Mouse (Mus musculus): ENCODE data around the gene Mgat4e. TPM values are rescaled to one million over a fixed set of nuclear protein-coding genes. Genes with fewer than 3 reads are reported as not detected.
"Not testable (repeated sequence)": the region's sequence is repeated elsewhere in the genome, so short reads cannot be mapped to it uniquely, and the experiment has no call there.

The Mgat4e gene
- total RNA-seq, 2 experiments from 2014 or later = not detected

- intact Hi-C loops (cut with DNase I) = loop anchor here (2.0 kb wide), 1 partner anchor 87 kb away; no protein-coding TSS in a partner anchor
- not testable (repeated sequence) for DNase-seq (ENCODE audit: low spot score)
Measured at GRCm38 (mm10) chr1:134517841-134518240, 31.6 kb downstream of the Mgat4e start.

GRCm38 (mm10) chr1:134516491-134517198 is 32.8 kb downstream of the Mgat4e start:
- intact Hi-C loops (cut with DNase I) = loop anchor here (2.0 kb wide), 1 partner anchor 88 kb away; no protein-coding TSS in a partner anchor
- DNase-seq (ENCODE audit: low spot score) = no peak

- no peak for DNase-seq (ENCODE audit: low spot score)
- intact Hi-C loops (cut with DNase I) = loop anchor here (2.0 kb wide), 1 partner anchor 89 kb away; no protein-coding TSS in a partner anchor
Measured at GRCm38 (mm10) chr1:134515891-134516290, 33.6 kb downstream of the Mgat4e start.

GRCm38 (mm10) chr1:134513876-134514590 is 35.4 kb downstream of the Mgat4e start:
- intact Hi-C loops (cut with DNase I) = no loop called here
- no peak for DNase-seq (ENCODE audit: low spot score)

- intact Hi-C loops (cut with DNase I) = no loop called here
- DNase-seq (ENCODE audit: low spot score) = no peak
Measured at GRCm38 (mm10) chr1:134513312-134513860, 36.1 kb downstream of the Mgat4e start.

- intact Hi-C loops (cut with DNase I) = no loop called here
- no peak for DNase-seq (ENCODE audit: low spot score)
Measured at GRCm38 (mm10) chr1:134512584-134512983, 36.9 kb downstream of the Mgat4e start.

GRCm38 (mm10) chr1:134512183-134512582 is 37.3 kb downstream of the Mgat4e start:
- DNase-seq (ENCODE audit: low spot score) = no peak
- intact Hi-C loops (cut with DNase I) = no loop called here

- intact Hi-C loops (cut with DNase I) = no loop called here
Measured at GRCm38 (mm10) chr1:134510018-134510417, 39.5 kb downstream of the Mgat4e start.

GRCm38 (mm10) chr1:134506201-134506600 is 43.3 kb downstream of the Mgat4e start:
- no peak for DNase-seq (ENCODE audit: low spot score)
- intact Hi-C loops (cut with DNase I) = no loop called here

More at GRCm38 (mm10) chr1:134510018-134510417, 39.5 kb downstream of the Mgat4e start:
- no peak for DNase-seq (ENCODE audit: low spot score)

- no peak for DNase-seq (ENCODE audit: low spot score)
- intact Hi-C loops (cut with DNase I) = no loop called here
Measured at GRCm38 (mm10) chr1:134500916-134501315, 48.6 kb downstream of the Mgat4e start.

- DNase-seq (ENCODE audit: low spot score) = no peak
- intact Hi-C loops (cut with DNase I) = loop anchor here (2.0 kb wide), 1 partner anchor 61 kb away; no protein-coding TSS in a partner anchor
Measured at GRCm38 (mm10) chr1:134495991-134496390, 53.5 kb downstream of the Mgat4e start.

GRCm38 (mm10) chr1:134495216-134495539 is 54.3 kb downstream of the Mgat4e start:
- DNase-seq (ENCODE audit: low spot score) = no peak
- intact Hi-C loops (cut with DNase I) = loop anchor here (2.0 kb wide), 1 partner anchor 62 kb away; no protein-coding TSS in a partner anchor

GRCm38 (mm10) chr1:134494428-134495215 is 54.9 kb downstream of the Mgat4e start, which contains the start of gene Rabif:
Rabif (plus strand) TSS chr1:134494648.
- peak; percentile 98 for DNase-seq (ENCODE audit: low spot score)
- intact Hi-C loops (cut with DNase I) = loop anchor here (2.0 kb wide), 1 partner anchor 62 kb away; no protein-coding TSS in a partner anchor

GRCm38 (mm10) chr1:134493956-134494355 is 55.5 kb downstream of the Mgat4e start:
- no peak for DNase-seq (ENCODE audit: low spot score)
- intact Hi-C loops (cut with DNase I) = loop anchor here (2.0 kb wide), 1 partner anchor 63 kb away; no protein-coding TSS in a partner anchor

GRCm38 (mm10) chr1:134493496-134493895 is 56.0 kb downstream of the Mgat4e start:
- no peak for DNase-seq (ENCODE audit: low spot score)
- intact Hi-C loops (cut with DNase I) = no loop called here

- intact Hi-C loops (cut with DNase I) = no loop called here
- DNase-seq (ENCODE audit: low spot score) = no peak
Measured at GRCm38 (mm10) chr1:134492276-134492675, 57.2 kb downstream of the Mgat4e start.
